Mouse (Mus musculus): ENCODE measurements around the gene Nwd2.

The Nwd2 gene

GRCm38 (mm10) chr5:63827415-63828053 is 178.6 kb downstream of the Nwd2 start:
- DNase-seq (ENCODE audit: low spot score in 2 of 2), result no peak

DNA sequence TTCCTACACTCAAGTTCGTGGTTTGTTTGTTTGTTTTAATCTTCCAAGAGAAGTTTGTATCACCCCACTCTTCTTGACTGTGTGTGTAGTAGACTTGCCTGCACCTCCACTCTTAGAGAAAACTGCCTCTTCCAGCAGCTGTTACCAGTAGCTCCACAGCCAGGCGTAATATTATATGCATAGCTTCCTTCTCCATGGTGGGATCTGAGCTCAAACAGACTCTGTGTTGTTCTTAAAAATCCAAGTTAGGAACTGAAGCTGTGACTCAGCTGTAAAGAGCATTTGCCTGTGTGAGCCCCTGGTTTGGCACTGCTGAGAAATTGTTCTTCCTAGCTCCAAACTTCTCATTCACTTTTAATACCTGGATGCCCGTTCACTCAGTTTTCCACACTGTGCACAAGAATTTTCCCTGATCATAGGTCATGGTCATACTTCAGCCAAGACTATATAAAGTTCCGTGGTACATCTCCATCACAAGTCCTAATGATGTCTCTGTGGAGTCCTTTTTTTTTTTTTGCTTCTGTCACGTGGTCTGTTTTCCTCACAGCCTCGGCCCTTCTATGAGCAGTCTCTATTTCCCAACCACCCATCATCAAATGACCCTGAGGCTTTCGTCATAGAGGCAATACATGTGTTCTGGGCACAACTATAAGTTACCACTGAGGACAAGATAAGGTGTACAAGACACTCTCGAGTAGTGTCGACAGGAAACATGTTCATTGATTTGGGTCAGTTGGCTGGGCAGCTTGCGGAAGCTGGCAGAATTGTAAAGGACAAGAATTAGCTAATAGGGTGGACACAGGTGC is 179.7 kb downstream of the Nwd2 start:
- no peak for DNase-seq (ENCODE audit: low spot score in 2 of 2)

- no peak for DNase-seq (ENCODE audit: low spot score in 2 of 2)
These were observed 182.2 kb downstream of the Nwd2 start for GRCm38 (mm10) chr5:63831054-63831453.

DNA sequence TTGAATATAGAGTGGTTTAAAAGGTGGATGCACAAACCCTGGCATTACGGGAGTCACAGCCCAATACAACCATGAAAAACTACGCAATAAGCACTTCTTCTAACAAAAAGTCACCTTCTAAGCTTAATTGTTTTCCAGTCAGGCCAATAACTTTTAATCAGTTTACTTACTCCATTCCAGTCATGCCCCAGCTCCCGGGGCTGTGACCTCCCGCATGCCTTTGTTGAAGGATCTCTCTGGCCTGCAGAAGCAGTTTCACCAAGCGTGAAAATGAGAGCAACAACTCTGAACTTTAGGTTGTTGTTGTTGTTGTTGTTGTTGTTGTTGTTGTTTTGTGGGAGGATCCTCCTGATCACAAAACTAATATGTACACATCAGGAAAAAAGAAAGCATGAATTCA is 185.1 kb downstream of the Nwd2 start:
- DNase-seq (ENCODE audit: low spot score in 2 of 2), result no peak

DNA sequence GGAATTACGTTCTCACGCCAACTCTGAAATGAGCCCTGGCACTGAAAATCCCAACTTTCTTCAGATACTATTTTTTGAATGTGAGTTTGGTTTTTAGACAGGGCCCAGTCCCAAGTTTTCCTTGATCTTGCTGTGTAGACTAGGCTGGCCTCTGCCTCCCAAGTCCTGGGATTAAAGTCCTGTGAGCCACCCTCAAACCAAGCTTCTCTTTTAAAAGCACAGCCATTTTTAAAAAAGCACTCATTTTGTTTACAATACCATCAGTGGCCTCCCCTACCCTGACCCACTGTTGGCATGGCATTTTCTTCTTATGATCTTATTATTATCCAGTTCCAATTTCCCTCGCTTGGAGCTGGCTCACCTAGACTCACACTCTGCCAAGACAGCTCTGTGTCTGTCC is 185.5 kb downstream of the Nwd2 start:
- no peak for DNase-seq (ENCODE audit: low spot score in 2 of 2)

- no peak for DNase-seq (ENCODE audit: low spot score in 2 of 2)
These were observed 188.2 kb downstream of the Nwd2 start for GRCm38 (mm10) chr5:63837115-63837514.

GRCm38 (mm10) chr5:63837851-63838250 is 188.9 kb downstream of the Nwd2 start:
- no peak for DNase-seq (ENCODE audit: low spot score in 2 of 2)

DNA sequence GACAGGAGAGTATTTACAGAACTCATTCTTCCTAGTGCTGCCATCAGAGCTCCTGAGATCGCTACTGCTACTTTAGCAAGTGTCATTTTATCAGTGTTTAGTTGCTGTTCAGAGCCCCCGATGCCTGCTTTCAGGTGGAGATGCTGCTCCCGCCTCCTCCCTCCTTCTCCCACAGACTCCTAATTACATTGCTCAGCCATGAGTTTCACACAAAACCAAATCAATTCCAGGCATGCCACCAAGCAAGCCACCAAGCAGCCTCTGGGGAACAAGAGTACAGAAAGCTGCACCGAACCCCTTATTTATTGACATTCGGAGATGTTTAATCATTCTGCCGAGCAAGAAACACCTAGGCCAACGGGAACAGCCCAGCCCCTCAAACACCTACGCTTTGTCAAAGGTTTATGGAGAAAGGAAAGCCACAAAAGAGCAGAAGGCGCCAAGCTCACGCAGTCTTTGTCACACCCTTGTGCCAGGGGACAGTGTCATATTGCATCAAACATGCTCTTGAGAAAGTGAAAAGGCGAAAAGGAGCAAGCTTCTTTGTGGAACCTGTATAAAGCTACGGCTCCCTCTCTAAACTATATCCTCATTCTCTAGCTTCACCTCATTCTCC is 191.0 kb downstream of the Nwd2 start:
- DNase-seq (ENCODE audit: low spot score in 2 of 2), result no peak

- no peak for DNase-seq (ENCODE audit: low spot score in 2 of 2)
These were observed 198.2 kb downstream of the Nwd2 start for GRCm38 (mm10) chr5:63847080-63847479.

DNA sequence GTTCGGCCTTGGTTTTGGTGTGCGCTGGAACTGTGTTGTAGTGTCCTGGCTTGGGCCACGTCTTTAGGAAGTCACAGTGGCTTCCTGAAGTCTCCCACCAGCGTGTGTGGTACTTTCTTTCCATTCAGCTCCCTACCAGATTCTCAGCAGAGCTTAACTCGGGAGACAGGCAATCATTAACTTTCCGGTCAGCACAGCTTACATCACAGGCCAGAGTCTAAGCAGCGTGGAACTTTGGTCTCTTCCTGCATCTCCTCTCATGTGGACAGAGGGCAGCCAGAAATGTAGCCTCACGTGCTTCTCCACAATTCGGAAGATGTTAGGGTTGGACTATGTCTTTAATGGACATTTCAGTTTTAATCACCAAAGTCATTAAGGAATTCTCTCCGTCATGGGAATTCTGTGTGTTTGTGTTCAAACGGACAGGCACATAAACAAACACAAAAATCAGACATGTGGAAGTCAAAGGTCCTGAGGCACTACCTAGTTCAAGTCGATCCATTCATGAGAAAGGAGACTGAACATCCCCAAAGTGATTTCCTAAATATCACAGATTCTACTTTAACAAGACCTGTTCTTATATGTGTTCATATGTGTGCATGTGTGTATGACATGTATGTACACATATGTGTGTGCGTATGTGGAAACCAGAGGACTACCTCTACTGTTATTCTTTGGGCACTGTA is 198.8 kb downstream of the Nwd2 start:
- no peak for DNase-seq (ENCODE audit: low spot score in 2 of 2)

DNA sequence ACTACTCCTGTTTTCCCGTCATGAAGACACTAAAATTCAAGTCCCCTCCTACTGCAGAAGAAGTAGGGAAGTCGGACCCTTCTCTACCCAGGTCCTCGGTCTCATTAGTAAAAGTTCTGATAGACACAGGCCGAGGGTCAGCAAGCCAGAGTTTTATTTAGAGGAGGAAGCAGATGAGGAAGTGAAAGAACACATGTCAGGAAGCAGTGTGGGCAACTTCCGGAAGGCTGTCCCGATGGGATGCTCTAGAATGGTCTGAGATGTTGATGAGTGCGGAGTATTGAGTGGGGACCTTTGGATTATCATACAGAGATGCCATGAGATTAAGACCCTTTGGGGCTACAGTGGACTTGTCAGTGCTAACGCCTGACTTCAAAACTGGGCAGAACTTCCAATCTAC is 210.0 kb downstream of the Nwd2 start:
- DNase-seq (ENCODE audit: low spot score in 2 of 2), result no peak

Measured in spleen, postnatal 14 days (tissue).